Mouse (Mus musculus): ENCODE measurements at regions not wholly inside any gene's neighbourhood (a gene's known extent, or its start where the extent isn't known, plus 50 kb on each side); places are given as distances from the start of the nearest gene placed in this dataset.

- no peak for DNase-seq (ENCODE audit: low spot score in 2 of 2)
Measured at GRCm38 (mm10) chr2:50796087-50796486, 352.8 kb downstream of the Rnd3 start.

- DNase-seq (ENCODE audit: low spot score in 2 of 2), result no peak
Measured at GRCm38 (mm10) chr2:50793616-50794015, 355.3 kb downstream of the Rnd3 start.

GRCm38 (mm10) chr2:50793067-50793466 is 355.8 kb downstream of the Rnd3 start:
- no peak for DNase-seq (ENCODE audit: low spot score in 2 of 2)

- no peak for DNase-seq (ENCODE audit: low spot score in 2 of 2)
Measured at GRCm38 (mm10) chr2:50789051-50789651, 359.8 kb downstream of the Rnd3 start.

GRCm38 (mm10) chr2:50772101-50772500 is 376.8 kb downstream of the Rnd3 start:
- no peak for DNase-seq (ENCODE audit: low spot score in 2 of 2)

- DNase-seq (ENCODE audit: low spot score in 2 of 2), result no peak
Measured at GRCm38 (mm10) chr2:50759016-50759415, 389.9 kb downstream of the Rnd3 start.

- DNase-seq (ENCODE audit: low spot score in 2 of 2), result no peak
Measured at GRCm38 (mm10) chr2:50757837-50758541, 390.9 kb downstream of the Rnd3 start.

- no peak for DNase-seq (ENCODE audit: low spot score in 2 of 2)
Measured at GRCm38 (mm10) chr2:50755616-50756450, 393.1 kb downstream of the Rnd3 start.

GRCm38 (mm10) chr2:50755160-50755559 is 393.8 kb downstream of the Rnd3 start:
- no peak for DNase-seq (ENCODE audit: low spot score in 2 of 2)

- DNase-seq (ENCODE audit: low spot score in 2 of 2), result no peak
Measured at GRCm38 (mm10) chr2:50752408-50752807, 396.5 kb downstream of the Rnd3 start.

- no peak for DNase-seq (ENCODE audit: low spot score in 2 of 2)
Measured at GRCm38 (mm10) chr2:50750799-50751198, 398.1 kb downstream of the Rnd3 start.

- DNase-seq (ENCODE audit: low spot score in 2 of 2), result no peak
Measured at GRCm38 (mm10) chr2:50744625-50745214, 404.2 kb downstream of the Rnd3 start.

GRCm38 (mm10) chr2:50743785-50744258 is 405.1 kb downstream of the Rnd3 start:
- DNase-seq (ENCODE audit: low spot score in 2 of 2), result no peak

GRCm38 (mm10) chr2:50742421-50742820 is 406.5 kb downstream of the Rnd3 start:
- no peak for DNase-seq (ENCODE audit: low spot score in 2 of 2)

GRCm38 (mm10) chr2:50741337-50741736 is 407.6 kb downstream of the Rnd3 start:
- no peak for DNase-seq (ENCODE audit: low spot score in 2 of 2)

GRCm38 (mm10) chr2:50739599-50739979 is 409.3 kb downstream of the Rnd3 start:
- no peak for DNase-seq (ENCODE audit: low spot score in 2 of 2)

GRCm38 (mm10) chr2:50738936-50739598 is 409.8 kb downstream of the Rnd3 start:
- DNase-seq (ENCODE audit: low spot score in 2 of 2), result no peak

GRCm38 (mm10) chr2:50737706-50738105 is 411.2 kb downstream of the Rnd3 start:
- DNase-seq (ENCODE audit: low spot score in 2 of 2), result no peak

- no peak for DNase-seq (ENCODE audit: low spot score in 2 of 2)
Measured at GRCm38 (mm10) chr2:50735029-50735428, 413.9 kb downstream of the Rnd3 start.

- DNase-seq (ENCODE audit: low spot score in 2 of 2), result no peak
Measured at GRCm38 (mm10) chr2:50706652-50707051, 410.1 kb upstream of the Mmadhc start.

- DNase-seq (ENCODE audit: low spot score in 2 of 2), result no peak
Measured at GRCm38 (mm10) chr2:50704297-50704696, 407.7 kb upstream of the Mmadhc start.
